Mouse (Mus musculus) cerebellum, adult 2 months (tissue): Measurements from ENCODE around the gene Thegl.

Experiments
- CTCF ChIP-seq: fragments of 200-500 bp; IDR thresholded peaks from 2 replicates; pipeline ENCODE4 v1.5.1; 2011; ENCODE audit warnings: low read depth, mild to moderate bottlenecking, control low read depth, low read length, moderate library complexity, borderline replicate concordance; ENCODE audit not compliant: insufficient read depth
- POLR2A ChIP-seq: fragments of 200-500 bp; IDR thresholded peaks from 2 replicates; pipeline ENCODE4 v1.6.1; 2011; ENCODE audit warnings: low read length, control low read depth, borderline replicate concordance; ENCODE audit not compliant: insufficient read depth

DNA sequence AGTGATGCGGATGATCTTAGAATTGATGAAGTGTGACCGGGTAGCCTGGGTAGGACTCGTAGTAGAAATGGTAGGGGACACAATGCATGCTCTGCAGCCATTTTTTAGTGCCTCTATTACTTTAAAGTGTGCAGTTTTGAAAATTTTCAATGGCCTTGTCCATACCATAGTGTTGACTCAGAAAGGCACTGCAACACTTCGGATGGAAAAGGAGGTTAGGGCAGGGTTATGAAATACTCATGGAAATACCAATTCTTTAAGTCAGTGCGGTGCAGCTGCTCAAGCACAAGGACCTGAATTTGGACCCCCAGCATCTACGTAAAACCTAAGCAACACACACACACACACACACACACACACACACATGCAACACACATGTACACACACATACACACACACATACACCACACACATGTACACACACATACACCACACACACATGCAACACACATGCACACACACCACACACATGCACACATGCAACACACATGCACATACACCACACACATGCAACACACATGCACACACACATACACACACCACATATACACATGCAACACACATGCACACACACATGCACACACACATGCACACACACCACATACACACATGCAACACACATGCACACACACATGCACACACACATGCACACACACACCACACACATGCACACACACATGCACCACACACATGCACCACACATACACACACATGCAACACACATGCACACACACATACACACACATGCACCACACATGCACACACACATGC, 11.6 kb upstream of the Thegl start, which contains the start of gene Arl9:
- TF ChIP-seq POLR2A (no peak), CTCF (no peak)
